Comparison of ENCODE assay signal across 8 mouse cellular contexts in the genomic region with DNA sequence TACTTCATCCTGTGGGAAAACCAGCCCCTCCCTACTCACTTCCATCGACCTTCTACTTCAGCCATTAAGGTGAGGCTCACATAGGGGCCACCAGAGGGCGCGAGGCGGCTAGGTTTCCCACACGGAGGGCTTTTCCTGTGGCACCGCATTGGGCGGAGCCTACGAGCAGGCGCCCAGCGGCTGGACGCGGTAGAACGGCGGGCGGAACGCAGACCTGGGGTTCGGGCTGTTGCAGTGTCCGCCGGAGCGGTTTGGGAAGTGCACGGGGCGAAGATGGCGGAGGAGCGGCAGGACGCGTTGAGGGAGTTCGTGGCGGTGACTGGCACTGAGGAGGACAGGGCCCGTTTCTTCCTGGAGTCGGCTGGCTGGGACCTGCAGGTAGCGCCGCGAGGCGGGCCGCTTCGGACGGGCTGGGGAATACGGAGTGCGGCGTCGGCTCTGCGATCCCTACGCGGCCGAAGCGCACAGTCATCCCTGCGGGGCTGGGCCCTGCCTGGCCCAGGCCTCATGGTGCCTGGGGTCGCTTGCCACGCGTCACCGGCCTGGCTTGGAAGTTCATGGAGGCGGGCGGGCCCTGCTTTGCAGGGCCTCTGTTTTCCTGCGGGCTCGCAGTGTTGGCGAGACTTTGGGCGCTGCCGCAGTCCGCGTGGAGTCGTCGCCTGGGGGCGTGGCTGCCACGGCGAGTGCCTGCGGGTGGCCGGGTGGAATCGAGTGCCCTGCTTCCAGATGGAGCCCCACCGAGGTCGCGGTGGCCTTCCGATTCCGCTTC. TPM values are rescaled to one million over a fixed set of nuclear protein-coding genes. Genes with fewer than 3 reads are reported as not detected.
DNase-seq lines count a peak whose midpoint lies in the region; ATAC-seq lines count a peak whose summit lies in the region.

A gene (plus strand): TSS at position 148 of the 769 bp plus-strand sequence.

- peak within 1 kb of the TSS; percentile 98 for H3K9ac ChIP-seq in heart, embryonic 13.5 days
- peak within 1 kb of the TSS; percentile 92 for H3K9ac ChIP-seq in liver, embryonic 12.5 days
- H3K9ac ChIP-seq in stomach, embryonic 15.5 days = peak within 1 kb of the TSS; percentile 87

- H3K4me2 ChIP-seq in heart, embryonic 13.5 days = peak within 1 kb of the TSS; percentile 92
- H3K4me2 ChIP-seq in liver, embryonic 12.5 days = peak within 1 kb of the TSS; percentile 84
- H3K4me2 ChIP-seq in stomach, embryonic 15.5 days = peak within 1 kb of the TSS; percentile 79

- 0 out of 2 replicates have a peak, but pooled peaks cover 10% of the 10 kb centered on the region for H3K27me3 ChIP-seq in heart, embryonic 13.5 days (replicated peaks)
- H3K27me3 ChIP-seq in liver, embryonic 12.5 days (replicated peaks) = peaks cover 14% of the 10 kb centered on the region
- H3K27me3 ChIP-seq in stomach, embryonic 15.5 days (replicated peaks) = no peaks in the 10 kb centered on the region

- no peaks in the 10 kb centered on the region for H3K4me1 ChIP-seq in brown adipose tissue, adult 24 weeks (ENCODE audit: control insufficient read depth, insufficient read depth, insufficient read length, low read length)
- H3K4me1 ChIP-seq in heart, embryonic 13.5 days = peaks cover 11% of the 10 kb centered on the region
- H3K4me1 ChIP-seq in liver, embryonic 12.5 days = peaks cover 25% of the 10 kb centered on the region
- no peaks in the 10 kb centered on the region; the same call in 1 of the 2 replicates for H3K4me1 ChIP-seq in stomach, embryonic 15.5 days

- WGBS in heart, embryonic 13.5 days = under 1% methylated on average over 70 of the region's 73 CpGs
- under 1% methylated on average over 72 of the region's 73 CpGs for WGBS in liver, embryonic 12.5 days (ENCODE audit: insufficient replicate concordance)
- under 1% methylated on average over 70 of the region's 73 CpGs for WGBS in stomach, embryonic 15.5 days

- ATAC-seq in heart, embryonic 13.5 days (ENCODE audit: extremely low read depth, insufficient number of reproducible peaks, low FRiP score, low TSS enrichment) = peak; percentile 91
- ATAC-seq in liver, embryonic 12.5 days = peak; percentile 100
- peak; percentile 100 for ATAC-seq in stomach, embryonic 15.5 days (ENCODE audit: insufficient read depth, low FRiP score, low read depth)

- DNase-seq in CD4-positive, CD25-positive, alpha-beta regulatory T cell, adult 2 months (ENCODE audit: low read depth, low spot score) = peak; percentile 96
- DNase-seq in fat pad, adult 2 months (ENCODE audit: extremely low read depth, low read depth, low spot score) = peak; percentile 47
- DNase-seq in kidney, postnatal 10 days = peak; percentile 97
- peak; percentile 92 to 94 for DNase-seq in natural killer cell, adult 2 months (ENCODE audit: low spot score in 2 of 2)

- H3K36me3 ChIP-seq in heart, embryonic 13.5 days = peaks cover 30% of the 10 kb centered on the region
- peaks cover 26% of the 10 kb centered on the region for H3K36me3 ChIP-seq in liver, embryonic 12.5 days
- H3K36me3 ChIP-seq in stomach, embryonic 15.5 days = peaks cover 8% of the 10 kb centered on the region; the same call in 1 of the 2 replicates

- H3K27ac ChIP-seq in brown adipose tissue, adult 24 weeks (replicated peaks; ENCODE audit: low read depth, low read length) = peak within 1 kb of the TSS; percentile 58
- H3K27ac ChIP-seq in heart, embryonic 13.5 days (replicated peaks) = peak within 1 kb of the TSS; percentile 68
- H3K27ac ChIP-seq in liver, embryonic 12.5 days = peak within 1 kb of the TSS; percentile 64
- H3K27ac ChIP-seq in stomach, embryonic 15.5 days = peak within 1 kb of the TSS; percentile 57; the same call in 1 of the 2 replicates

- peak within 1 kb of the TSS; percentile 87 for H3K4me3 ChIP-seq in brown adipose tissue, adult 24 weeks (ENCODE audit: insufficient read depth, low read depth, low read length)
- peak within 1 kb of the TSS; percentile 98 for H3K4me3 ChIP-seq in heart, embryonic 13.5 days
- peak within 1 kb of the TSS; percentile 94 for H3K4me3 ChIP-seq in liver, embryonic 12.5 days
- H3K4me3 ChIP-seq in stomach, embryonic 15.5 days (replicated peaks) = peak within 1 kb of the TSS; percentile 97

- no peaks in the 10 kb centered on the region for H3K9me3 ChIP-seq in heart, embryonic 13.5 days
- no peaks in the 10 kb centered on the region for H3K9me3 ChIP-seq in liver, embryonic 12.5 days (replicated peaks)
- no peaks in the 10 kb centered on the region for H3K9me3 ChIP-seq in stomach, embryonic 15.5 days

RNA-seq across cellular contexts. Expression of the gene that starts here (rescaled TPM):
- polyA plus RNA-seq in brown adipose tissue, adult 24 weeks (2012; ENCODE audit: insufficient read depth, insufficient read length, missing spikeins) = 73.4 and 83.2 TPM in 2 replicates
- polyA plus RNA-seq in heart, embryonic 13.5 days (2015; fragmentation: Nextera tagmentation; extraction: Ambion mirVana) = 149 and 171 TPM in 2 replicates
- polyA plus RNA-seq in liver, embryonic 12.5 days (2016; fragmentation: Nextera tagmentation; extraction: Ambion mirVana) = 111 and 117 TPM in 2 replicates
- polyA plus RNA-seq in stomach, embryonic 15.5 days (2015; fragmentation: Nextera tagmentation; extraction: Ambion mirVana) = 174 and 201 TPM in 2 replicates

Comparison
In these comparisons a context has a peak if more than half of its experiments do, and no peak if none do; other contexts are left out.
1. Peak in every context shown above with its lines: DNase-seq, ATAC-seq, H3K4me3 ChIP-seq and H3K27ac ChIP-seq.
2. DNase-seq: peak in every context shown above with its lines; median percentile 97 in kidney, postnatal 10 days; 96 in CD4-positive, CD25-positive, alpha-beta regulatory T cell, adult 2 months; 93 in natural killer cell, adult 2 months; 47 in fat pad, adult 2 months.